Mouse (Mus musculus) CH12.LX (cell line): ENCODE data around the gene Ccdc171.

Experiments
- BHLHE40 ChIP-seq: IDR thresholded peaks from 2 replicates; pipeline ENCODE4 v1.6.1; 2011; ENCODE audit warnings: mild to moderate bottlenecking, low read depth, low read length, improper control_type of control experiment
- CHD2 ChIP-seq: IDR thresholded peaks from 2 replicates; pipeline ENCODE4 v1.6.1; 2011; ENCODE audit warnings: low read length, improper control_type of control experiment
- CTCF ChIP-seq, 2 experiments: IDR thresholded peaks in 1 of 2; conservative IDR thresholded peaks in 1 of 2; 2 replicates each; pipeline ENCODE4 v1.5.1; 2011 to 2012; ENCODE audit warnings: low read depth in 2 of 2, low read length in 2 of 2, improper control_type of control experiment in 1 of 2, inconsistent platforms in 1 of 2, mild to moderate bottlenecking in 1 of 2, moderate library complexity in 1 of 2
- ELF1 ChIP-seq: IDR thresholded peaks from 2 replicates; pipeline ENCODE4 v1.6.1; 2014; ENCODE audit warnings: low read depth, mild to moderate bottlenecking, inconsistent platforms, low read length, improper control_type of control experiment
- EP300 ChIP-seq: IDR thresholded peaks from 2 replicates; pipeline ENCODE4 v1.6.1; 2011; ENCODE audit warnings: low read length, improper control_type of control experiment
- HCFC1 ChIP-seq: IDR thresholded peaks from 2 replicates; pipeline ENCODE4 v1.6.1; 2012; ENCODE audit warnings: low read depth, mild to moderate bottlenecking, inconsistent platforms, low read length, improper control_type of control experiment
- MAX ChIP-seq: IDR thresholded peaks from 2 replicates; pipeline ENCODE4 v1.6.1; 2011; ENCODE audit warnings: low read length, improper control_type of control experiment
- MAZ ChIP-seq: IDR thresholded peaks from 2 replicates; pipeline ENCODE4 v1.6.1; 2012; ENCODE audit warnings: low read depth, mild to moderate bottlenecking, inconsistent platforms, low read length, improper control_type of control experiment, moderate library complexity
- POLR2A ChIP-seq: IDR thresholded peaks from 2 replicates; pipeline ENCODE4 v1.6.1; 2011; ENCODE audit warnings: low read depth, mild to moderate bottlenecking, improper control_type of control experiment, low read length
- POLR2AphosphoS2 ChIP-seq: IDR thresholded peaks from 2 replicates; pipeline ENCODE4 v1.6.1; 2011; ENCODE audit warnings: low read depth, low read length, improper control_type of control experiment
- RCOR1 ChIP-seq: conservative IDR thresholded peaks from 2 replicates; pipeline ENCODE4 v1.6.1; 2012; ENCODE audit warnings: low read depth, mild to moderate bottlenecking, inconsistent platforms, low read length, improper control_type of control experiment
- SIN3A ChIP-seq: IDR thresholded peaks from 2 replicates; pipeline ENCODE4 v1.6.1; 2012; ENCODE audit warnings: low read length, improper control_type of control experiment, inconsistent platforms
- SMC3 ChIP-seq: IDR thresholded peaks from 2 replicates; pipeline ENCODE4 v1.6.1; 2011; ENCODE audit warnings: low read depth, low read length, improper control_type of control experiment
- TCF12 ChIP-seq: IDR thresholded peaks from 2 replicates; pipeline ENCODE4 v1.6.1; 2014; ENCODE audit warnings: low read depth, mild to moderate bottlenecking, inconsistent platforms, low read length, improper control_type of control experiment

DNA sequence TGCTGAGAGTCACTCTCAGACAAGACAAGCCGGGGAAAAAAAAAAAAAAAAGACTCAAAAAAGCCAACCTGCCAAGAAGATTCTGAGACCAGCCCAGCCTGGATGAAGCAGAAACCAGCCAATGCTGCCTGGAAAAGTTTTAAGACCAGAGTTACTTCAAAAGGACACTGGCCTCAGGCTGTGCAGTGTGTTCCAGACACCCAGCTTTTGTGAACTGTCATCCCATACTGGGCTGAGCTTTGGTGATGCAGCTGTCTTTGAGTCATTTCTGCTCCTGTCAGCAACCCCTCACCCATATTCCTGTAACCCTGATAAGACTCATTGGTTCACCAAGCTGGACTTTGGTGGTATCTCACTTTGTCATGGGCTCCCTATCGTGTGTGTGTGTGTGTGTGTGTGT, 12.7 kb upstream of the Ccdc171 start:
- no peak for TF ChIP-seq POLR2AphosphoS2
- no peak for TF ChIP-seq ELF1
- TF ChIP-seq POLR2A: no peak
- TF ChIP-seq MAX: no peak
- no peak for TF ChIP-seq BHLHE40
- no peak for TF ChIP-seq SMC3
- TF ChIP-seq EP300: 0 out of 2 replicates have a peak, but pooled peaks have one; percentile 0
- no peak for TF ChIP-seq SIN3A
- TF ChIP-seq RCOR1: no peak
- no peak for TF ChIP-seq HCFC1
- no peak for TF ChIP-seq CHD2
- TF ChIP-seq TCF12: no peak
- no peak for TF ChIP-seq CTCF (conservative IDR thresholded peaks at IDR 0.05 in 1 of 2, IDR thresholded peaks at IDR 0.05 in 1 of 2; ENCODE audit: low read depth in 2 of 2, low read length in 2 of 2)
- no peak for TF ChIP-seq MAZ
